Mouse (Mus musculus) myocyte (in vitro differentiated cells): ENCODE results near the gene Ttc17.

Source experiments
- MAX ChIP-seq: IDR thresholded peaks from one replicate; pipeline ENCODE4 v1.6.1; 2011; ENCODE audit warnings: low read depth, mild to moderate bottlenecking, control low read depth
- MYOD1 ChIP-seq, 3 experiments: IDR thresholded peaks; one replicate each; pipeline ENCODE4 v1.6.1; 2011; ENCODE audit warnings: control low read depth in 2 of 3, low read depth in 2 of 3, mild to moderate bottlenecking in 2 of 3, moderate library complexity in 1 of 3; ENCODE audit not compliant: insufficient read length in 2 of 3, control insufficient read depth in 1 of 3
- MYOG ChIP-seq, 3 experiments: IDR thresholded peaks; one replicate each; pipeline ENCODE4 v1.6.1; 2011; ENCODE audit warnings: control low read depth in 2 of 3, low read depth in 2 of 3, mild to moderate bottlenecking in 2 of 3; ENCODE audit not compliant: insufficient read length in 2 of 3, control insufficient read depth in 1 of 3, insufficient read depth in 1 of 3
- POLR2A ChIP-seq: IDR thresholded peaks from one replicate; pipeline ENCODE4 v1.6.1; 2011; ENCODE audit warnings: low read depth, mild to moderate bottlenecking, control low read depth, moderate library complexity; ENCODE audit not compliant: insufficient read length
- POLR2AphosphoS2 ChIP-seq: IDR thresholded peaks from one replicate; pipeline ENCODE4 v1.6.1; 2011; ENCODE audit warnings: low read depth, control low read depth; ENCODE audit not compliant: insufficient read length
- REST ChIP-seq: IDR thresholded peaks from one replicate; pipeline ENCODE4 v1.6.1; 2011; ENCODE audit warnings: mild to moderate bottlenecking, control low read depth, moderate library complexity; ENCODE audit not compliant: insufficient read depth, insufficient read length
- SRF ChIP-seq: IDR thresholded peaks from one replicate; pipeline ENCODE4 v1.6.1; 2011; ENCODE audit warnings: low read depth; ENCODE audit not compliant: control insufficient read depth, insufficient read length
- TCF12 ChIP-seq: IDR thresholded peaks from one replicate; pipeline ENCODE4 v1.6.1; 2011; ENCODE audit warnings: mild to moderate bottlenecking, control low read depth; ENCODE audit not compliant: poor library complexity, insufficient read depth, severe bottlenecking
- TCF3 ChIP-seq: IDR thresholded peaks from one replicate; pipeline ENCODE4 v1.6.1; 2011; ENCODE audit warnings: low read depth, control low read depth; ENCODE audit not compliant: insufficient read length
- USF1 ChIP-seq: IDR thresholded peaks from one replicate; pipeline ENCODE4 v1.6.1; 2011; ENCODE audit warnings: low read depth, mild to moderate bottlenecking, control low read depth, moderate library complexity

- TF ChIP-seq POLR2A: no peak
- TF ChIP-seq POLR2AphosphoS2: no peak
- TF ChIP-seq MAX: no peak
- no peak for TF ChIP-seq MYOD1 (IDR thresholded peaks at IDR 0.05; ENCODE audit: control insufficient read depth in 1 of 3, insufficient read length in 2 of 3, low read depth in 2 of 3)
- TF ChIP-seq SRF: no peak
- TF ChIP-seq MYOG (IDR thresholded peaks at IDR 0.05; ENCODE audit: control insufficient read depth in 1 of 3, insufficient read depth in 1 of 3, insufficient read length in 2 of 3, low read depth in 2 of 3): no peak
- no peak for TF ChIP-seq REST
- no peak for TF ChIP-seq USF1
- TF ChIP-seq TCF12: no peak
- no peak for TF ChIP-seq TCF3
Measured at GRCm38 (mm10) chr2:94371093-94371492, 35.4 kb downstream of the Ttc17 start.
